Mouse (Mus musculus): Measurements from ENCODE around the gene Mfsd6l. TPM values are rescaled to one million over a fixed set of nuclear protein-coding genes. Genes with fewer than 3 reads are reported as not detected.

The Mfsd6l gene
- polyA plus RNA-seq, 1 experiment: 0.26 TPM

GRCm38 (mm10) chr11:68549597-68549996 is 6.4 kb upstream of the Mfsd6l start:
- Histone ChIP-seq H3K4me1 (ENCODE audit: control insufficient read depth, insufficient read depth, insufficient read length) (peaks cover 3% of the 10 kb centered on the region; the same call in 1 of the 2 replicates), H3K4me3 (ENCODE audit: extremely low read depth, insufficient read depth, insufficient read length) (no peak overlapping the region), H3K36me3 (ENCODE audit: control insufficient read depth, insufficient read depth, low read length) (no peaks in the 10 kb centered on the region), H3K27ac (ENCODE audit: insufficient read depth, low read length) (no peak overlapping the region), H3K27me3 (ENCODE audit: control insufficient read depth, insufficient read depth, low read length) (no peaks in the 10 kb centered on the region)
- peak in 1 of 2 experiments; percentile 19 for DNase-seq (ENCODE audit: low read depth in 1 of 2, low spot score in 2 of 2)
- TF ChIP-seq POLR2A (IDR thresholded peaks at IDR 0.05; ENCODE audit: low read depth, low read length): no peak
- TF ChIP-seq CTCF (IDR thresholded peaks at IDR 0.05; ENCODE audit: extremely low read depth, insufficient read depth, insufficient read length, insufficient replicate concordance): peak; percentile 38; the same call in 1 of the 2 replicates
- whole genome bisulfite sequencing: 61% methylated on average over 3 of the region's 3 CpGs

GRCm38 (mm10) chr11:68550358-68550757 is 5.6 kb upstream of the Mfsd6l start:
- H3K4me3 ChIP-seq (ENCODE audit: extremely low read depth, insufficient read depth, insufficient read length): no peak overlapping the region

GRCm38 (mm10) chr11:68553981-68554471 is 2.0 kb upstream of the Mfsd6l start:
- H3K4me3 ChIP-seq (ENCODE audit: extremely low read depth, insufficient read depth, insufficient read length): no peak overlapping the region
- DNase-seq (ENCODE audit: low read depth in 1 of 2, low spot score in 2 of 2): peak in 1 of 2 experiments; percentile 49
- 32% methylated on average over 8 of the region's 8 CpGs for WGBS
- no peaks in the 10 kb centered on the region for H3K4me1 ChIP-seq (ENCODE audit: control insufficient read depth, insufficient read depth, insufficient read length)
- H3K36me3 ChIP-seq (ENCODE audit: control insufficient read depth, insufficient read depth, low read length): no peaks in the 10 kb centered on the region
- no peaks in the 10 kb centered on the region for H3K27me3 ChIP-seq (ENCODE audit: control insufficient read depth, insufficient read depth, low read length)
- no peak overlapping the region for H3K27ac ChIP-seq (ENCODE audit: insufficient read depth, low read length)
- TF ChIP-seq POLR2A (IDR thresholded peaks at IDR 0.05; ENCODE audit: low read depth, low read length) (no peak), CTCF (IDR thresholded peaks at IDR 0.05; ENCODE audit: extremely low read depth, insufficient read depth, insufficient read length, insufficient replicate concordance) (no peak)

More at GRCm38 (mm10) chr11:68550358-68550757, 5.6 kb upstream of the Mfsd6l start:
- Histone ChIP-seq H3K27me3 (ENCODE audit: control insufficient read depth, insufficient read depth, low read length) (no peaks in the 10 kb centered on the region), H3K27ac (ENCODE audit: insufficient read depth, low read length) (no peak overlapping the region), H3K36me3 (ENCODE audit: control insufficient read depth, insufficient read depth, low read length) (no peaks in the 10 kb centered on the region), H3K4me1 (ENCODE audit: control insufficient read depth, insufficient read depth, insufficient read length) (peaks cover 3% of the 10 kb centered on the region; the same call in 1 of the 2 replicates)
- DNase-seq (ENCODE audit: low read depth in 1 of 2, low spot score in 2 of 2): no peak
- TF ChIP-seq CTCF (IDR thresholded peaks at IDR 0.05; ENCODE audit: extremely low read depth, insufficient read depth, insufficient read length, insufficient replicate concordance) (no peak), POLR2A (IDR thresholded peaks at IDR 0.05; ENCODE audit: low read depth, low read length) (no peak)
- WGBS: 89% methylated on average over 4 of the region's 4 CpGs

- WGBS: 51% methylated on average over 1 of the region's 1 CpGs
- DNase-seq (ENCODE audit: low read depth in 1 of 2, low spot score in 2 of 2): no peak
- Histone ChIP-seq H3K4me1 (ENCODE audit: control insufficient read depth, insufficient read depth, insufficient read length) (no peaks in the 10 kb centered on the region), H3K36me3 (ENCODE audit: control insufficient read depth, insufficient read depth, low read length) (no peaks in the 10 kb centered on the region), H3K27me3 (ENCODE audit: control insufficient read depth, insufficient read depth, low read length) (no peaks in the 10 kb centered on the region), H3K27ac (ENCODE audit: insufficient read depth, low read length) (no peak overlapping the region), H3K4me3 (ENCODE audit: extremely low read depth, insufficient read depth, insufficient read length) (no peak overlapping the region)
- TF ChIP-seq POLR2A (IDR thresholded peaks at IDR 0.05; ENCODE audit: low read depth, low read length): no peak
- TF ChIP-seq CTCF (IDR thresholded peaks at IDR 0.05; ENCODE audit: extremely low read depth, insufficient read depth, insufficient read length, insufficient replicate concordance): no peak
Observed at GRCm38 (mm10) chr11:68559546-68559945, 3.6 kb downstream of the Mfsd6l start.

GRCm38 (mm10) chr11:68561957-68562950 is 6.3 kb downstream of the Mfsd6l start:
- H3K4me1 ChIP-seq (ENCODE audit: control insufficient read depth, insufficient read depth, insufficient read length): peaks cover 2% of the 10 kb centered on the region; the same call in 1 of the 2 replicates
- H3K27me3 ChIP-seq (ENCODE audit: control insufficient read depth, insufficient read depth, low read length): no peaks in the 10 kb centered on the region
- no peak for DNase-seq (ENCODE audit: low read depth in 1 of 2, low spot score in 2 of 2)

GRCm38 (mm10) chr11:68564356-68565031 is 8.5 kb downstream of the Mfsd6l start:
- H3K27me3 ChIP-seq (ENCODE audit: control insufficient read depth, insufficient read depth, low read length): no peaks in the 10 kb centered on the region
- H3K27ac ChIP-seq (ENCODE audit: insufficient read depth, low read length): no peak overlapping the region
- H3K4me1 ChIP-seq (ENCODE audit: control insufficient read depth, insufficient read depth, insufficient read length): peaks cover 2% of the 10 kb centered on the region; the same call in 1 of the 2 replicates
- WGBS: 80% methylated on average over 13 of the region's 13 CpGs
- DNase-seq (ENCODE audit: low read depth in 1 of 2, low spot score in 2 of 2): no peak
- TF ChIP-seq POLR2A (IDR thresholded peaks at IDR 0.05; ENCODE audit: low read depth, low read length) (no peak), CTCF (IDR thresholded peaks at IDR 0.05; ENCODE audit: extremely low read depth, insufficient read depth, insufficient read length, insufficient replicate concordance) (no peak)
- H3K4me3 ChIP-seq (ENCODE audit: extremely low read depth, insufficient read depth, insufficient read length): no peak overlapping the region
- H3K36me3 ChIP-seq (ENCODE audit: control insufficient read depth, insufficient read depth, low read length): no peaks in the 10 kb centered on the region

More at GRCm38 (mm10) chr11:68561957-68562950, 6.3 kb downstream of the Mfsd6l start:
- H3K36me3 ChIP-seq (ENCODE audit: control insufficient read depth, insufficient read depth, low read length): no peaks in the 10 kb centered on the region
- no peak overlapping the region for H3K27ac ChIP-seq (ENCODE audit: insufficient read depth, low read length)
- TF ChIP-seq POLR2A (IDR thresholded peaks at IDR 0.05; ENCODE audit: low read depth, low read length): no peak
- 83% methylated on average over 11 of the region's 11 CpGs for WGBS
- H3K4me3 ChIP-seq (ENCODE audit: extremely low read depth, insufficient read depth, insufficient read length): no peak overlapping the region
